8 mouse cellular contexts compared by ENCODE assay signal in the genomic region with DNA sequence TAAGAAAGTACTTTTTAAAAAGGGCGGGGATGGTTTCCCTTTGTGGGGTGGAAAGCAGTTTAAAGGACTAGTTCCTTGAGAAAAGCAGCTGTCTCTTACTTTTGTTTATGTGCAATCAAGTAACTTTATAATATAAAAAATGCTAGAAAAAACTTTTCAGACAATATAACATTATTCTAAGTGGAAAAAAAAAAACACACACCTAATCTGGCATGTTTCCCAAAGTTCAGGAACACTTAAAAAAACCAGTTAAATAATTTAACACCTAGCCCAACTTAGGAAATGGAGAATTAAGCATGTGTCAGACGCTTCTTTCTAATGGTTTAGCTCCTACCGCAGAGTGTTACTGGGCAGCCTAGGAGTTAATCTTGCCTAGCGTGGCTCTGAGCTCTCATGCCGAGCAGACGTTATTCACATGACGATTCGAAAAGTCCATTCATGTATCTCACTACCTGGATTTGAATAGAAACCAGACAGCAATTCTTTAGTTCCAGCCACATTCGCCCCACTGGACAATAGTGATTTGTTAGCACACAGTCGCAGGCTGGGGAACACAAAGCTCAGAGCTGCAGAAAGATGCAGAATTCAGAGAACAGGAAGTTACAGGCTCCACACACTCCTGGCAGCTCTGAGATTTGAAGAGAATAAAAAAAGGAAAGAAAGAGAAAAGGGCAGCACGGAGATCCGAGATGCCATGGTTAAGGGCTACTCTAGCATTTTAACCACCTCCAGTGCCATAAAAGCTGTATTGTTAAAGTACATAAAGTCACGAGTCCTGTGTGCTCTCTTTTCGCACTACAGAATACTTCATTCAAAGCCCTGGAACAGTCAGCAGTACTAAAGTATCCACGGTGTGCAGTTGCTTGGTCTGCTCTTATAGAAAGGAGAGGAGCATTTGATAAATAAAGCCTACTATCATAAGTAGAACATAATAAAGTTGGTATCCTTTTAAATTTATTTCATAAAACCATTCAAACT.
DNase-seq lines count a peak whose midpoint lies in the region; TF ChIP-seq lines count a peak whose summit lies in the region.

No protein-coding gene starts in this region.

- no peaks in the 10 kb centered on the region for H3K27me3 ChIP-seq in C2C12 (ENCODE audit: control insufficient read depth, insufficient read depth, insufficient read length)
- H3K27me3 ChIP-seq in hindbrain, embryonic 10.5 days (ENCODE audit: insufficient read depth, poor library complexity, severe bottlenecking) = no peaks in the 10 kb centered on the region

- 10% methylated on average over 15 of the region's 15 CpGs for WGBS in hindbrain, embryonic 10.5 days
- WGBS in macrophage (ENCODE audit: missing documents) = 4% methylated on average over 15 of the region's 15 CpGs

- H3K4me3 ChIP-seq in C2C12 (ENCODE audit: insufficient read depth, poor library complexity, severe bottlenecking) (peak overlapping the region; percentile 38), macrophage (ENCODE audit: inconsistent target) (peak overlapping the region; percentile 53)
- peak overlapping the region; percentile 61 for H3K4me3 ChIP-seq in hindbrain, embryonic 10.5 days

- H3K79me2 ChIP-seq in C2C12 (ENCODE audit: control insufficient read depth, insufficient read depth) (peaks cover 34% of the 10 kb centered on the region), macrophage (ENCODE audit: inconsistent target) (no peaks in the 10 kb centered on the region)

- peak; percentile 12 for DNase-seq in T-cell, adult 2 months (ENCODE audit: low spot score)
- peak; percentile 34 for DNase-seq in fibroblast of lung, adult 2 months (ENCODE audit: low read depth)
- DNase-seq in hindbrain, embryonic 10.5 days (ENCODE audit: low spot score) = peak; percentile 75
- peak; percentile 29 to 35 for DNase-seq in layer of hippocampus, postnatal 14 days (ENCODE audit: low spot score in 2 of 2)
- DNase-seq in right cerebral cortex, adult 18-20 months = peak; percentile 15
- no peak for DNase-seq in gastrocnemius, postnatal 25 days

- peaks cover 14% of the 10 kb centered on the region for H3K79me3 ChIP-seq in C2C12 (ENCODE audit: low read depth)

- no peaks in the 10 kb centered on the region for H3K9me3 ChIP-seq in hindbrain, embryonic 10.5 days

- peak overlapping the region; percentile 76 for H3ac ChIP-seq in C2C12 (ENCODE audit: control insufficient read depth, insufficient read length, low read depth)

- H3K36me3 ChIP-seq in C2C12 (ENCODE audit: control insufficient read depth, insufficient read depth) = no peaks in the 10 kb centered on the region
- H3K36me3 ChIP-seq in hindbrain, embryonic 10.5 days = no peaks in the 10 kb centered on the region
- H3K36me3 ChIP-seq in macrophage (ENCODE audit: inconsistent target) = no peaks in the 10 kb centered on the region

- H3K27ac ChIP-seq in hindbrain, embryonic 10.5 days = peak overlapping the region; percentile 94
- H3K27ac ChIP-seq in macrophage = peak overlapping the region; percentile 63

- H3K4me1 ChIP-seq in hindbrain, embryonic 10.5 days (replicated peaks) = peaks cover 31% of the 10 kb centered on the region

- TF ChIP-seq CTCF in C2C12 (IDR thresholded peaks at IDR 0.05; ENCODE audit: control insufficient read depth, insufficient read depth, insufficient read length) = no peak

TF ChIP-seq in C2C12, 6 proteins besides CTCF, POLR2A, EP300 and RAD21:
- TF ChIP-seq MYOG (IDR thresholded peaks at IDR 0.05; ENCODE audit: control insufficient read depth, extremely low read depth, insufficient read length) = no peak
- TF ChIP-seq MAX (IDR thresholded peaks at IDR 0.05) = no peak
- TF ChIP-seq USF1 (IDR thresholded peaks at IDR 0.05; ENCODE audit: low read depth) = peak; percentile 4
- TF ChIP-seq MYOD1 (IDR thresholded peaks at IDR 0.05; ENCODE audit: control insufficient read depth, insufficient read length, low read depth) = no peak
- TF ChIP-seq FOSL1 (IDR thresholded peaks at IDR 0.05; ENCODE audit: insufficient read depth, low read length, poor library complexity, severe bottlenecking) = no peak
